Comparison of ENCODE assay signal across 8 mouse cellular contexts in genomic region chr8:99415076-99415965, GRCm38 (mm10). TPM values are rescaled to one million over a fixed set of nuclear protein-coding genes. Genes with fewer than 3 reads are reported as not detected.
DNase-seq lines count a peak whose midpoint lies in the region; ATAC-seq and TF ChIP-seq lines count a peak whose summit lies in the region.

No protein-coding gene starts in this region.

- H3K4me2 ChIP-seq in heart, embryonic 14.5 days (ENCODE audit: low read length) = peak overlapping the region; percentile 97
- peak overlapping the region; percentile 85 for H3K4me2 ChIP-seq in neural tube, embryonic 14.5 days (ENCODE audit: low read depth, low read length)

- no peak for TF ChIP-seq POLR2A in thymus, adult 2 months (IDR thresholded peaks at IDR 0.05; ENCODE audit: control insufficient read depth, extremely low read depth, insufficient read depth, low read length, poor library complexity)

- 1% methylated on average over 48 of the region's 48 CpGs for whole genome bisulfite sequencing in heart, embryonic 14.5 days
- under 1% methylated on average over 48 of the region's 48 CpGs for WGBS in neural tube, embryonic 14.5 days
- WGBS in thymus, adult 2 months = 10% methylated on average over 48 of the region's 48 CpGs

- no peaks in the 10 kb centered on the region for H3K36me3 ChIP-seq in heart, embryonic 14.5 days (ENCODE audit: control insufficient read depth, insufficient read depth, low read length)
- H3K36me3 ChIP-seq in neural tube, embryonic 14.5 days (ENCODE audit: control insufficient read depth, insufficient read depth, low read length) = no peaks in the 10 kb centered on the region
- H3K36me3 ChIP-seq in thymus, adult 2 months (ENCODE audit: control insufficient read depth, insufficient read depth, low read length) = no peaks in the 10 kb centered on the region

- no peaks in the 10 kb centered on the region for H3K9me3 ChIP-seq in heart, embryonic 14.5 days (ENCODE audit: control insufficient read depth, low read length)
- H3K9me3 ChIP-seq in neural tube, embryonic 14.5 days (ENCODE audit: control insufficient read depth, low read length) = no peaks in the 10 kb centered on the region

- no peak for TF ChIP-seq CTCF in thymus, adult 2 months (IDR thresholded peaks at IDR 0.05; ENCODE audit: borderline replicate concordance, control insufficient read depth, extremely low read depth, insufficient read depth, low read length, poor library complexity)

- H3K4me1 ChIP-seq in heart, embryonic 14.5 days (ENCODE audit: control insufficient read depth in 2 of 2, insufficient read depth in 2 of 2, low read length in 2 of 2) = peaks cover 0 to 5% of the 10 kb centered on the region in 2 experiments; a peak in 2 of 4 replicates
- no peaks in the 10 kb centered on the region for H3K4me1 ChIP-seq in neural tube, embryonic 14.5 days (ENCODE audit: control insufficient read depth, insufficient read depth, low read length)
- H3K4me1 ChIP-seq in thymus, adult 2 months (replicated peaks; ENCODE audit: control insufficient read depth, insufficient read depth, low read length) = no peaks in the 10 kb centered on the region

- peak overlapping the region; percentile 48; the same call in 1 of the 2 replicates for H3K9ac ChIP-seq in heart, embryonic 14.5 days (ENCODE audit: low read length)
- peak overlapping the region; percentile 76 for H3K9ac ChIP-seq in neural tube, embryonic 14.5 days (replicated peaks; ENCODE audit: low read depth, low read length)

- ATAC-seq in heart, embryonic 14.5 days (ENCODE audit: insufficient number of reproducible peaks, insufficient read depth, low FRiP score, low read depth) = no peak
- ATAC-seq in neural tube, embryonic 14.5 days (ENCODE audit: low read depth) = peak; percentile 39; the same call in 1 of the 2 replicates

- H3K4me3 ChIP-seq in heart, embryonic 14.5 days (ENCODE audit: control insufficient read depth in 1 of 2, insufficient read depth in 1 of 2, low read depth in 1 of 2, low read length in 2 of 2) = peak overlapping the region; percentile 54 to 56
- peak overlapping the region; percentile 63 for H3K4me3 ChIP-seq in neural tube, embryonic 14.5 days (ENCODE audit: low read depth, low read length)
- H3K4me3 ChIP-seq in thymus, adult 2 months (ENCODE audit: control insufficient read depth, insufficient read depth, low read length) = no peak overlapping the region

- intact Hi-C loops in left cerebral cortex, postnatal 14 days (cut with DNase I) = loop anchor here (10.0 kb wide), 1 partner anchor 191 kb away; no protein-coding TSS in a partner anchor

- DNase-seq in left cerebral cortex, adult 18-20 months (ENCODE audit: low spot score in 2 of 2) = peak; percentile 48 to 63
- no peak for DNase-seq in left cerebral cortex, adult 11 months (ENCODE audit: low spot score)
- peak; percentile 23 to 58 for DNase-seq in cerebellum, postnatal 4 days (ENCODE audit: low spot score in 2 of 2)
- DNase-seq in left cerebral cortex, postnatal 14 days (ENCODE audit: low spot score in 2 of 2) = peak; percentile 25 to 44
- DNase-seq in thymus, adult 2 months = no peak
- no peak for DNase-seq in urinary bladder, adult 18-20 months (ENCODE audit: low spot score in 2 of 2)

- peaks cover 48% of the 10 kb centered on the region for H3K27me3 ChIP-seq in heart, embryonic 14.5 days (ENCODE audit: control insufficient read depth, insufficient read depth, low read length)
- H3K27me3 ChIP-seq in neural tube, embryonic 14.5 days (ENCODE audit: control insufficient read depth, insufficient read depth, low read length) = no peaks in the 10 kb centered on the region
- H3K27me3 ChIP-seq in thymus, adult 2 months (ENCODE audit: control insufficient read depth, insufficient read depth, low read length) = no peaks in the 10 kb centered on the region

- H3K27ac ChIP-seq in heart, embryonic 14.5 days (replicated peaks in 1 of 2; ENCODE audit: control insufficient read depth in 1 of 2, insufficient read depth in 1 of 2, low read depth in 2 of 2, low read length in 2 of 2) = no peak overlapping the region
- H3K27ac ChIP-seq in neural tube, embryonic 14.5 days (ENCODE audit: low read depth, low read length) = peak overlapping the region; percentile 84
- H3K27ac ChIP-seq in thymus, adult 2 months (ENCODE audit: control insufficient read depth, insufficient read depth, low read length) = no peak overlapping the region

RNA-seq across cellular contexts. Expression of gene Cdh8, which starts 0.9 kb away (rescaled TPM):
- total RNA-seq in left cerebral cortex, adult 18-20 months (2021) = 10 to 100 TPM; 42.3 to 42.8 TPM
- 0.84 and 1.1 TPM in 2 replicates for polyA plus RNA-seq in heart, embryonic 14.5 days (2014; fragmentation: Nextera tagmentation; extraction: Ambion mirVana)
- total RNA-seq in left cerebral cortex, postnatal 14 days (2021) = 10 to 100 TPM; 76.8 to 78.1 TPM
- 86.7 and 134 TPM in 2 replicates for polyA plus RNA-seq in neural tube, embryonic 14.5 days (2014; fragmentation: Nextera tagmentation; extraction: Ambion mirVana)
- polyA plus RNA-seq in thymus, adult 2 months (2012; rRNA removed) = 0.22 and 0.23 TPM in 2 replicates

Comparison
In these comparisons a context has a peak if more than half of its experiments do, and no peak if none do; other contexts are left out.
1. DNase-seq: peak in left cerebral cortex, adult 18-20 months (2 of 2), cerebellum, postnatal 4 days (2 of 2) and left cerebral cortex, postnatal 14 days (2 of 2); none in left cerebral cortex, adult 11 months (single experiment), thymus, adult 2 months (single experiment) and urinary bladder, adult 18-20 months (0 of 2).
2. RNA of gene Cdh8, which starts 0.9 kb away (polyA plus RNA-seq): 86.7 to 134 TPM in neural tube, embryonic 14.5 days; 0.84 to 1.1 TPM in heart, embryonic 14.5 days and 0.22 to 0.23 TPM in thymus, adult 2 months; every median in the first group is over 10 times any median in the second.